24 mouse cellular contexts compared by ENCODE assay signal in the genomic region with DNA sequence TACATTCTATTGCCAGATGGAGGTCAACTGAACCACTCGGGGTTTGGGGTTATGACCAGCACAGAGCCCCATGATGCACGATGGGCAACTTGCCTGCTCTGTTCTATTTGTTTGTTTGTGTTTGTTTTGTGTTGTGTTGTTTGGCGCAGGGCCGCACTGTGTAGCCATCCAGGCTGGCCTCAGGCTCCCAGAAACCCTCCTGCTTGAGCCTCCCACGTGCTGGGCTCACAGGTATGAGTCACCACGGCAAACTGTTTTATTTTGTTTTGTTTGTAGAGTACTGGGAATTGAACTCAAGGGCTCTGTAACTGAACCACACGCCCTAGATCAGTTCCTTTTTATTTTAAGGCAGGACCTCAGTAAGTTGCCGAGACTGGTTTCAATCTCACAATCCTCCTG. TPM values are rescaled to one million over a fixed set of nuclear protein-coding genes. Genes with fewer than 3 reads are reported as not detected.
DNase-seq lines count a peak whose midpoint lies in the region; ATAC-seq lines count a peak whose summit lies in the region.
"Had no signal": no experiment of that assay in that cellular context is flagged by ENCODE, and none has a peak within 500 bp of the region (broad histone marks: within the 10 kb centered on the region; RNA-seq: fewer than 3 reads in every experiment).

No protein-coding gene starts in this region.

- no peaks in the 10 kb centered on the region; the same call in 1 of the 2 replicates for H3K36me3 ChIP-seq in forebrain, embryonic 13.5 days (ENCODE audit: poor library complexity, severe bottlenecking)
- no peaks in the 10 kb centered on the region for H3K36me3 ChIP-seq in forebrain, embryonic 16.5 days (ENCODE audit: control insufficient read depth, insufficient read depth)
- H3K36me3 ChIP-seq: lung, embryonic 15.5 days had no signal

- 85% methylated on average over 8 of the region's 8 CpGs for WGBS in forebrain, embryonic 13.5 days
- 85% methylated on average over 8 of the region's 8 CpGs for WGBS in forebrain, embryonic 16.5 days

- H3K4me2 ChIP-seq in forebrain, embryonic 13.5 days: no peak overlapping the region
- no peak overlapping the region for H3K4me2 ChIP-seq in forebrain, embryonic 16.5 days (ENCODE audit: low read length)
- H3K4me2 ChIP-seq: heart, embryonic 11.5 days; liver, embryonic 15.5 days; lung, embryonic 15.5 days; neural tube, embryonic 15.5 days had no signal

- H3K9ac ChIP-seq in forebrain, embryonic 13.5 days: no peak overlapping the region
- no peak overlapping the region for H3K9ac ChIP-seq in forebrain, embryonic 16.5 days (replicated peaks; ENCODE audit: low read depth, low read length)
- H3K9ac ChIP-seq: liver, embryonic 15.5 days; lung, embryonic 15.5 days; neural tube, embryonic 15.5 days had no signal

- peak; percentile 51 for DNase-seq in right cerebral cortex, adult 18-20 months
- no peak for DNase-seq in right cerebral cortex, postnatal 36 days (ENCODE audit: low spot score in 2 of 2)
- peak; percentile 67 for DNase-seq in NIH3T3 (ENCODE audit: low read depth)
- DNase-seq in heart, adult 11 months: no peak
- DNase-seq in spleen, postnatal 4 days (ENCODE audit: low spot score in 2 of 2): no peak
- DNase-seq: adrenal gland, adult 8-10 months; B cell, adult 2 months; cerebellum, adult 8-10 months; cerebellum, postnatal 36 days; gastrocnemius, postnatal 10 days; lung, postnatal 4 days; thymus, postnatal 25 days had no signal

- no peak overlapping the region for H3K4me3 ChIP-seq in forebrain, embryonic 13.5 days
- H3K4me3 ChIP-seq in forebrain, embryonic 16.5 days (replicated peaks; ENCODE audit: low read length): no peak overlapping the region
- H3K4me3 ChIP-seq: hindbrain, embryonic 10.5 days; liver, embryonic 15.5 days; lung, embryonic 15.5 days; neural tube, embryonic 15.5 days had no signal

- ATAC-seq in forebrain, embryonic 13.5 days: no peak
- ATAC-seq in forebrain, embryonic 16.5 days: no peak
- ATAC-seq: hindbrain, postnatal 0 days; intestine, embryonic 16.5 days; midbrain, embryonic 16.5 days had no signal

- H3K9me3 ChIP-seq in forebrain, embryonic 13.5 days (replicated peaks): no peaks in the 10 kb centered on the region
- H3K9me3 ChIP-seq in forebrain, embryonic 16.5 days (ENCODE audit: control insufficient read depth, low read length): no peaks in the 10 kb centered on the region
- H3K9me3 ChIP-seq: hindbrain, embryonic 10.5 days; liver, embryonic 15.5 days; lung, embryonic 15.5 days; neural tube, embryonic 15.5 days had no signal

- H3K4me1 ChIP-seq in forebrain, embryonic 13.5 days: peaks cover 37% of the 10 kb centered on the region
- peaks cover 16% of the 10 kb centered on the region for H3K4me1 ChIP-seq in forebrain, embryonic 16.5 days (replicated peaks; ENCODE audit: control insufficient read depth, insufficient read depth, low read length)
- H3K4me1 ChIP-seq: lung, embryonic 15.5 days had no signal

- H3K27ac ChIP-seq in forebrain, embryonic 13.5 days: 0 out of 2 replicates have a peak overlapping the region, but pooled peaks have one; percentile 55
- no peak overlapping the region for H3K27ac ChIP-seq in forebrain, embryonic 16.5 days (ENCODE audit: low read length)
- H3K27ac ChIP-seq: hindbrain, embryonic 10.5 days; hindbrain, postnatal 0 days; liver, embryonic 15.5 days; lung, embryonic 15.5 days; neural tube, embryonic 15.5 days had no signal

- no peaks in the 10 kb centered on the region for H3K27me3 ChIP-seq in forebrain, embryonic 13.5 days
- H3K27me3 ChIP-seq in forebrain, embryonic 16.5 days (replicated peaks; ENCODE audit: control insufficient read depth, insufficient read depth, low read length): no peaks in the 10 kb centered on the region
- H3K27me3 ChIP-seq: liver, embryonic 15.5 days; lung, embryonic 15.5 days; neural tube, embryonic 15.5 days had no signal

RNA-seq across cellular contexts. Expression of a gene that starts 1.1 kb away (rescaled TPM):
- 0.42 and 0.52 TPM in 2 replicates for polyA plus RNA-seq in forebrain, embryonic 13.5 days (2015; fragmentation: Nextera tagmentation; extraction: Ambion mirVana)
- polyA plus RNA-seq in forebrain, embryonic 16.5 days (2015; fragmentation: Nextera tagmentation; extraction: Ambion mirVana): 0.66 and 0.84 TPM in 2 replicates
- polyA plus RNA-seq: forebrain, embryonic 11.5 days had no signal

RNA-seq across cellular contexts. Expression of a gene that starts 27.1 kb away (rescaled TPM):
- polyA plus RNA-seq in forebrain, embryonic 13.5 days (2015; fragmentation: Nextera tagmentation; extraction: Ambion mirVana): 11.8 and 14.2 TPM in 2 replicates
- 17.9 and 18.1 TPM in 2 replicates for polyA plus RNA-seq in forebrain, embryonic 16.5 days (2015; fragmentation: Nextera tagmentation; extraction: Ambion mirVana)

RNA-seq across cellular contexts. Expression of a gene that starts 31.6 kb away (rescaled TPM):
- 9.3 and 10.0 TPM in 2 replicates for polyA plus RNA-seq in forebrain, embryonic 13.5 days (2015; fragmentation: Nextera tagmentation; extraction: Ambion mirVana)
- polyA plus RNA-seq in forebrain, embryonic 16.5 days (2015; fragmentation: Nextera tagmentation; extraction: Ambion mirVana): 17.5 and 18.7 TPM in 2 replicates

RNA-seq across cellular contexts. Expression of a gene that starts 52.8 kb away (rescaled TPM):
- polyA plus RNA-seq in forebrain, embryonic 13.5 days (2015; fragmentation: Nextera tagmentation; extraction: Ambion mirVana): 0.09 and 0.12 TPM in 2 replicates
- polyA plus RNA-seq in forebrain, embryonic 16.5 days (2015; fragmentation: Nextera tagmentation; extraction: Ambion mirVana): 0.30 and 0.36 TPM in 2 replicates
- polyA plus RNA-seq: forebrain, embryonic 11.5 days; heart, embryonic 11.5 days; heart, postnatal 0 days; intestine, embryonic 16.5 days; liver, embryonic 15.5 days had no signal

Comparison
In these comparisons a context has a peak if more than half of its experiments do, and no peak if none do; other contexts are left out.
1. DNase-seq: peak in right cerebral cortex, adult 18-20 months (single experiment) and NIH3T3 (single experiment); none in right cerebral cortex, postnatal 36 days (0 of 2), heart, adult 11 months (single experiment) and spleen, postnatal 4 days (0 of 2).